Mouse (Mus musculus): ENCODE results near the gene Arpc2.
"Not testable (repeated sequence)": the region's sequence is repeated elsewhere in the genome, so short reads cannot be mapped to it uniquely, and the experiment has no call there.

Arpc2 gene

GRCm38 (mm10) chr1:74282896-74283625 lies 47.2 kb downstream of the Arpc2 start:
- no peak for DNase-seq (ENCODE audit: low spot score in 2 of 2)

- DNase-seq (ENCODE audit: low spot score in 2 of 2) = peak in 1 of 2 experiments; percentile 50
Measured at GRCm38 (mm10) chr1:74283686-74284463, 48.0 kb downstream of the Arpc2 start.

- DNase-seq (ENCODE audit: low spot score in 2 of 2) = peak; percentile 99 to 100
Measured at GRCm38 (mm10) chr1:74284543-74285160, 48.8 kb downstream of the Arpc2 start, which contains the start of the genes Aamp and Pnkd. Gene Aamp, minus strand, starts transcription at chr1:74284738. Gene Pnkd, plus strand, starts transcription at chr1:74284930.

DNA sequence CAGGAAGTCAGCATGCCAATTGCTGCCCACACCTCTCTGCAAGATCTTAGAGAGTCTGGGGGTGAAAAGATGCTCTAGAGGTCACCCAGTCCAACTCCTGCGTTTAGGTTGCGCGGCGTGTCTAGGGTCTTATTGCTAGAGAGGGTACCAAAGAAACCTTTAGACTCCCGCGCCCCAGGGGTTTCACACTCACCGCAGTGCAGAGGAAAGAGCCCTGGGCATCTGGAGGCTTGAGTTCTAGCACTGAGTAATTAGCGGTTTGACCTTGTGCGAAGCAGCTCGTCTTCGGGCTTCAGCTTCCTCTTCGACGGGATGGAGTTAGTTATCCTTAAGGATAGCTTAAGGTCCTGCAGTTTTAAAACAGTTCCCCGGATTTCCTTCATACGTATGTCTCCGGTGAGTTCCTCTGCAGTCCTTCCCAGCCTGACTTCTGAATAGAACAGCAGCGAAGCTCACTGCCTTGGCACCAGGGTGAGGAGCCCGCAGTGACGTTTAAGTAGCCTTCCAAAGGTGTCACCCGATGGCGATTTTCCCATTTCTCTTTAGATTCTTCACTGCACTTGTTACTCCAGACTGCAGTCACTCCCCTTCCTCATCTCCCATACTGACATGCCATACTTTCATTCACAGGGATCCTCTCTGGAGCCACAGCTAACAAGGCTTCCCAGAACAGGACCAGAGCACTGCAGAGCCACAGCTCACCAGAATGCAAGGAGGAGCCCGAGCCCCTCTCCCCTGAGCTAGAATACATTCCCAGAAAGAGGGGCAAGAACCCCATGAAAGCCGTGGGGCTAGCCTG lies 49.5 kb downstream of the Arpc2 start:
- no peak for DNase-seq (ENCODE audit: low spot score in 2 of 2)

DNA sequence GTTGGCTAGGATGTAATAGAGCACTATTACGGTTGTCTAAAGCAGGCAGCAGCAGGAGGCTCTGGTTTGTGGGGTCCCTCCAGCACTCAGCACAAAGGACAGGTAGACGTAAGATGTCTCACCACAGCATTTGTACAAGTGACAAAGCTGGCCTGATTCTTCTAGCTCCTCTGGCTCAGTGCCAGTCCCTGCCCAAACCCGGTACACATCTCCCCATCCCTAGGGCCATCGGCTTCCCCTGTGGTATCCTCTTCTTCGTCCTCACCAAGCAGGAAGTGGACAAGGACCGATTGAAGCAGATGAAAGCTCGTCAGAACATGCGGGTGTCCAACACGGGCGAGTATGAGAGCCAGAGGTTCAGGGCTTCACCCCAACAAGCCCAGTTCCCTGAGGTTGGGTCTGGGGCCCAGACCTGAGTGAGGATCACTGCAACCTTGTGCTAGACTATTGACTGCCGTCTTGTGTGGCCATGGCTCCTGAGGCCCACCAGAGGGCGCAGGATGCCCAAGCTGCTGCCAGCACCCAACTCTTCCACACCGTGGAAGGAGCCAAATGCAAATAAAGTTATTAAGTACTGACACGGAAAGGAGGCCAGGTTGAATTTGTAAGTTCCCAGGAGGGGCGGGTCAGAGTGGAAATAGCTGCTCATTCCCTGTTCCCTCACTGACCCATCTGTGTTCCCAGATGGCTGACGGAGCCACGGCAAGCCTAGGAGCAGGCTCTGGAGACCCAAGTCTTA lies 51.2 kb downstream of the Arpc2 start:
- not testable (repeated sequence) for DNase-seq (ENCODE audit: low spot score in 2 of 2)

- DNase-seq (ENCODE audit: low spot score in 2 of 2) = no peak
Measured at GRCm38 (mm10) chr1:74288327-74288726, 52.4 kb downstream of the Arpc2 start.

- DNase-seq (ENCODE audit: low spot score in 2 of 2) = no peak
Measured at GRCm38 (mm10) chr1:74289248-74289647, 53.4 kb downstream of the Arpc2 start.

- DNase-seq (ENCODE audit: low spot score in 2 of 2) = no peak
Measured at GRCm38 (mm10) chr1:74289740-74290139, 53.9 kb downstream of the Arpc2 start.

DNA sequence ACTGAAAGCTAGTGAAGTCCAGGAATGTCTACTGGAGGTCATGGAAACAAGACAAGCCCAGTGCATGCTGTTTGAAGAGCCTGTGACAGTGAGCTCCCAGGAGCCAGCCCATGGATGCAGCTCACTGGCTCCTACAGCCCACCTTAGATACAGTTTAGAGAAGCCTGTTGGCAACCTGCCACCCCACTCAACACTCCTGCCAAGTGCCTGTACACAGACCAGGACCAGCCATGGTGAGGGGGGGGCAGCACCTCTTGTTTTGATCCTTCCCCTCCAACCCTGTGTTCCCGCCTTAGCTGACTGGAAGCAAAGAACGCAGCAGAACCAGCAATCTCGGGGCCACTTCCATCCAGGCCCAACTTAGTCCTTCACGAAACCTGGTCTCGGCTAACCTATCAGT lies 54.3 kb downstream of the Arpc2 start:
- no peak for DNase-seq (ENCODE audit: low spot score in 2 of 2)

GRCm38 (mm10) chr1:74292331-74293020 lies 56.6 kb downstream of the Arpc2 start:
- DNase-seq (ENCODE audit: low spot score in 2 of 2) = no peak

DNA sequence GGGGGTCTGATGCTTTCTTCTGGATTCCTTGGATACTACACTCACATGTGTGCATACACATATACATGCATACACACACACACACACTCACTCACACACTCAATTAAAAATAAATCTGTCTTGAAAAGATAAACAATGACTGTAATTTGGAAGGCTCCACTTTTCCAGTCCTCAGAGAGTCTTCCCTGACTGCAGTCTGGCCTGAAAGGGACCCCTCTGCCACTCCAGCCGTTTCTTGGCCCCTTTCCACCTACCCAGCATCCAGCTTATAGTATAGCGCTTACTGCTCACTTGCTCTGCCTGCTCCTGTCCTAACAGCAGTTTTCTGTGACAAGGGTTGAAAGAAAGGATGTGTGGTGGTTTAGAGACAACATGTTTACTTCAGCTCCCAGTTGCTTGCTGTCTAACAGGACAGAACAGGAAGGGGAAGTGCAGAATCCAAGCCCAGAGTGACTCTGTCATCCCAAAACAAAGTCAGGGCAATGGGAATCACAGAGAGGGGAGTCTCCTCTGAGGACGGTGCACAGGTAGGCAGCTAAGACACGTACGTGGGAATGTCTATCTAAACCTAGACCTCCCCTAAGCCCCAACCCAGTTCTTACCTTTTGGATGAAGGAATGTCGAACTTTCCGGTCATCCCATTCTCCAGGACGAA lies 57.5 kb downstream of the Arpc2 start:
- no peak for DNase-seq (ENCODE audit: low spot score in 2 of 2)

DNA sequence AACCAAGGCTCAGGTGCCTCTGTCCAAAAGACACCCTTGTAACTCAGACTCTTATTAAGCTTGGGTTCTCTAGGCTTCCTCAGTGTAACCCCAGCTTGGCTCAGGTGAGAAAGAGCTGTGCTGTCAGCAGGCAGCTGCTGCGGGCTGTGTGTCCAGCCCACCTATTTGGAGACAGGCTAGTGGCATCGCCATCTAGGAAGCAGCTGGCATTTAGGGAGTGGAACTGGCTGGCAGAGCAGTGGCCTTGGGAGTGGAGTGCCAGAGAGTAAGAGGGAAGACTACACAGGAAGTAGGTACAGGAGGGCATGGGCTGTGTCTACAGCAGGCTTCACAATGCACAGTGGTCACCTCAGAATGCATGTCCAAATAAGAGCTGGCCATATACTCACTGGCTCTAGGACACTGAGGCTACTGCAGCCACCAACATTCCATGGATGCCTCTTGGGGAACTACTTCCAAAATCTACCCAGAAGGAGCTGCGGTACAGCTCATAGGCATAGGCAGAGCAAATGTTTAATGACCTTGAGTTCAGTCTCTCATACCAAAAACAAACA lies 58.3 kb downstream of the Arpc2 start:
- no peak for DNase-seq (ENCODE audit: low spot score in 2 of 2)

GRCm38 (mm10) chr1:74294733-74295455 lies 59.0 kb downstream of the Arpc2 start:
- DNase-seq (ENCODE audit: low spot score in 2 of 2) = peak in 1 of 2 experiments; percentile 43

- peak; percentile 81 to 96 for DNase-seq (ENCODE audit: low spot score in 2 of 2)
Measured at GRCm38 (mm10) chr1:74295456-74296171, 59.7 kb downstream of the Arpc2 start.

- peak; percentile 42 to 45 for DNase-seq (ENCODE audit: low spot score in 2 of 2)
Measured at GRCm38 (mm10) chr1:74296477-74296876, 60.6 kb downstream of the Arpc2 start.

DNA sequence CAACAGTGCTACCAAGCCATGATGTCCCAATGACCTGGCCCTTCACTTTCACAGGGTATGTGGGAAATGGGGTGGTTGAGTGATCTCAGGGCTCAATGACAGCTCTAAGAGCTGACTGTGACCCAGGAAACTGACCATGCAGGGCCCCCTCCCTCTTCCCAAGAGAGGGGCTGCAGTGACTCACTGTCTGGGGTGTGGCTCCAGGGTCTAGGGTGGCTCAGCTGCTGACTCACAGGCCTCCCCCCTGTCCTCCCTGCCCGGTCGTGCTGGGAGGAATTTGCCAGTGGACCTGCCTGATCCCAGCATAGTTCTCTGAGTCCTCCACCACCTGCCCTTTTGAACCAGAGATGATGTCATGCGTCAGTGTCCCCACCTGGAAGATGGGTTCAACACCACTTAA lies 61.4 kb downstream of the Arpc2 start:
- peak; percentile 65 to 86 for DNase-seq (ENCODE audit: low spot score in 2 of 2)

DNA sequence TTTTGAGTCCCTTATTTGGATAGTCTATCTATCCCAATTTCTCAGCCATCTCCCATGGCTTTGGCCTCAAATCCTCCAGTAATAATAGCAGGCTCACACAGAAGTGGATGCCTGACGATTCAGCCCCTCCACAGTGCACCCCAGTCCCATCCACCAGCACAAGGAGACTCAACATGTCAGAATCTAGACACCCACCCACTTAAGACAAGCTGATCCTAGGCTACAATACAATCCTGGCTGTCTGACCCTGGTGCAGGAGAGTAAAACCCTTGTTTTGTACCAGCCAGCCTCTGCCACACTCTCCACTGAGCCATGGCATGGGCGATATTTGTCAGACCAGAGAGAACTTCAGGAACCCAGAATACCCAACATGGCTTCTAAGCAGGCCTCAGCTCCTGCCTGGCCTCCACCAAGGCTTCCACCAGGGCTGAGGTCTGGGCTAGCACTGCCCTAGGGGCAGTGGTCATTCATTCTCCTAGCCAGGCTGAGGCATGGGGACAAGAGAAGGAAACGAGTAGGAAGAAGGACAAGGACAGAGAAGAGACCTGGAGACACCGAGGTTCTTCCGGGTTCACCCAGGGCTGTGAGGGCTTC lies 62.4 kb downstream of the Arpc2 start:
- DNase-seq (ENCODE audit: low spot score in 2 of 2) = no peak

GRCm38 (mm10) chr1:74298996-74299395 lies 63.1 kb downstream of the Arpc2 start:
- DNase-seq (ENCODE audit: low spot score in 2 of 2) = peak in 1 of 2 experiments; percentile 50

Measured in urinary bladder, adult 18-20 months (tissue).